8 mouse cellular contexts compared by ENCODE assay signal in genomic region chr14:73098677-73099387, GRCm38 (mm10). TPM values are rescaled to one million over a fixed set of nuclear protein-coding genes. Genes with fewer than 3 reads are reported as not detected.
DNase-seq lines count a peak whose midpoint lies in the region; ATAC-seq and TF ChIP-seq lines count a peak whose summit lies in the region.
"Had no signal": no experiment of that assay in that cellular context is flagged by ENCODE, and none has a peak within 500 bp of the region (broad histone marks: within the 10 kb centered on the region; RNA-seq: fewer than 3 reads in every experiment).

No protein-coding gene starts in this region.

- H3K27ac ChIP-seq in left cerebral cortex, adult 2 months, result no peak overlapping the region
- H3K27ac ChIP-seq: hindbrain, embryonic 15.5 days had no signal

- no peaks in the 10 kb centered on the region for H3K27me3 ChIP-seq in splenic B cell, adult 2 months (ENCODE audit: control insufficient read depth, insufficient read depth, low read length, poor library complexity, severe bottlenecking)
- H3K27me3 ChIP-seq: hindbrain, embryonic 15.5 days had no signal

- DNase-seq in left cerebral cortex, adult 2 months (ENCODE audit: extremely low spot score in 1 of 2, low spot score in 2 of 2), result peak; percentile 37 to 39
- DNase-seq in left cerebral cortex, postnatal 36 days (ENCODE audit: low spot score in 2 of 2), result no peak
- DNase-seq in Muller cell, postnatal 12 days (ENCODE audit: inconsistent ontology term), result peak; percentile 52
- peak; percentile 86 for DNase-seq in brain, embryonic 14.5 days (ENCODE audit: low read depth)
- DNase-seq in splenic B cell, adult 2 months (ENCODE audit: low read depth, low spot score), result peak; percentile 83

- no peaks in the 10 kb centered on the region for H3K36me3 ChIP-seq in splenic B cell, adult 2 months (ENCODE audit: control insufficient read depth, insufficient read depth, low read length, poor library complexity, severe bottlenecking)
- H3K36me3 ChIP-seq: hindbrain, embryonic 15.5 days had no signal

- no peak overlapping the region for H3K4me3 ChIP-seq in left cerebral cortex, adult 2 months
- H3K4me3 ChIP-seq: hindbrain, embryonic 15.5 days had no signal

- intact Hi-C loops in left cerebral cortex, adult 2 months (cut with DNase I), result loop anchor here (2.0 to 5.0 kb wide), 2 partner anchors 522 to 722 kb away; no protein-coding TSS in a partner anchor
- intact Hi-C loops in left cerebral cortex, postnatal 36 days (cut with DNase I), result loop anchor here (5.0 to 10.0 kb wide), 2 partner anchors 524 to 722 kb away; no protein-coding TSS in a partner anchor

- ATAC-seq in hematopoietic stem cell, adult 5-6 weeks (replicated peaks in 1 of 2; ENCODE audit: insufficient read depth in 1 of 2, low FRiP score in 2 of 2, low TSS enrichment in 1 of 2, low read depth in 1 of 2, poor library complexity in 2 of 2, severe bottlenecking in 2 of 2), result peak; percentile 76 to 81
- peak; percentile 98 for ATAC-seq in megakaryocyte progenitor cell, adult 5-6 weeks (replicated peaks; ENCODE audit: poor library complexity)

- TF ChIP-seq CTCF in left cerebral cortex, adult 2 months (IDR thresholded peaks at IDR 0.05), result peak; percentile 83
- TF ChIP-seq CTCF in brain, embryonic 14.5 days (IDR thresholded peaks at IDR 0.05; ENCODE audit: borderline replicate concordance, extremely low read depth, insufficient read depth, insufficient read length), result peak; percentile 92

- TF ChIP-seq POLR2A in brain, embryonic 14.5 days (IDR thresholded peaks at IDR 0.05; ENCODE audit: borderline replicate concordance, extremely low read depth, insufficient read depth, insufficient read length, poor library complexity, severe bottlenecking), result no peak

RNA-seq across cellular contexts. Expression of gene Rcbtb2, which starts 24.0 kb away (rescaled TPM):
- 10 to 100 TPM; 19.1 to 20.6 TPM for total RNA-seq in left cerebral cortex, adult 2 months (2021)
- total RNA-seq in left cerebral cortex, postnatal 36 days (2021), result 10 to 100 TPM; 18.4 to 22.9 TPM
- polyA plus RNA-seq in brain, embryonic 14.5 days (2012; rRNA removed), result 58.8 and 69.3 TPM in 2 replicates
- total RNA-seq in hematopoietic stem cell, adult 5-6 weeks (2017), result 52.1 and 64.2 TPM in 2 replicates
- total RNA-seq in megakaryocyte progenitor cell, adult 5-6 weeks (2015), result 51.8 and 54.3 TPM in 2 replicates
- total RNA-seq in megakaryocyte progenitor cell, adult 5-6 weeks (2017), result 25.6 and 31.8 TPM in 2 replicates

RNA-seq across cellular contexts. Expression of gene Cysltr2, which starts 49.9 kb away (rescaled TPM):
- 1 to 10 TPM in 1 of 2 experiments, not detected in 1; 2.7 TPM for total RNA-seq in left cerebral cortex, adult 2 months (2021)
- total RNA-seq in left cerebral cortex, postnatal 36 days (2021), result 1 to 10 TPM in 1 of 2 experiments, under 1 TPM in 1; 0.57 to 1.5 TPM
- polyA plus RNA-seq in brain, embryonic 14.5 days (2012; rRNA removed), result 0.14 and 0.41 TPM in 2 replicates
- total RNA-seq in hematopoietic stem cell, adult 5-6 weeks (2017), result 18.5 and 21.2 TPM in 2 replicates
- total RNA-seq in megakaryocyte progenitor cell, adult 5-6 weeks (2015), result 0.44 and 1.8 TPM in 2 replicates
- total RNA-seq in megakaryocyte progenitor cell, adult 5-6 weeks (2017), result 0.98 TPM in 1 of 2 replicates, not detected in the other

Comparison
In these comparisons a context has a peak if more than half of its experiments do, and no peak if none do; other contexts are left out.
1. DNase-seq: peak in left cerebral cortex, adult 2 months (2 of 2), Muller cell, postnatal 12 days (single experiment), brain, embryonic 14.5 days (single experiment) and splenic B cell, adult 2 months (single experiment); none in left cerebral cortex, postnatal 36 days (0 of 2).